Mouse (Mus musculus) small intestine, adult 2 months (tissue): ENCODE data around the gene Grhpr.

Experiments
- CTCF ChIP-seq: fragments of 200-500 bp; IDR thresholded peaks from 2 replicates; pipeline ENCODE4 v1.5.1; 2012; ENCODE audit warnings: low read depth, mild to moderate bottlenecking, control low read depth, inconsistent platforms, low read length, moderate library complexity, mixed read lengths; ENCODE audit not compliant: insufficient replicate concordance, insufficient read length; ENCODE audit errors: extremely low read depth
- POLR2A ChIP-seq: fragments of 200-500 bp; IDR thresholded peaks from 2 replicates; pipeline ENCODE4 v1.6.1; 2012; ENCODE audit warnings: low read depth, mild to moderate bottlenecking, control low read depth, inconsistent platforms, low read length, moderate library complexity

DNA sequence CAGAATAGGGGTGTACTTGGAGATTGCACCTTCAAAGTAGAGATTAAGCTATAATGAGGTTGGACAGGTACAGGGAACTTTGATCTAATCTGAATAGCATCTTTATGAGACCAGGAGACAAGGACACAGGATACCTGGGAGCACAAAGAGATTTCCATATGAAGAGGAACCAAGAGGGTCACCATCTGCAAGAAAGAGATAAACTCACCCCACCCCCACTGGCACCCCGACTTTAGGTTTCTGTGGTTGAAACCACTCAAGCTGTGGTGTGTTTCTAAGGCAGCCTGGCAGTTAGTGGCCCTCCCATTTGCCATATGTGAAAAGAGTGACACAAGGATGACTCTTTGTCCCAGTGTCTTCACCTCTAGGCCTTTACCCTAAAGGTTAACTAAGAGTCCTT, 39.0 kb upstream of the Grhpr start:
- TF ChIP-seq CTCF (no peak), POLR2A (no peak)
